Mouse (Mus musculus) liver, embryonic 11.5 days (tissue): ENCODE results near the gene Nolc1. TPM values are rescaled to one million over a fixed set of nuclear protein-coding genes. Genes with fewer than 3 reads are reported as not detected.

Source experiments
- ATAC-seq: fragments of 200-750 bp; cut with Nextera tagmentation; replicated peaks from 2 replicates; pipeline ENCODE4 v1.8.0; 2017; ENCODE audit warnings: moderate number of reproducible peaks, mild to moderate bottlenecking, moderate TSS enrichment, moderate library complexity; ENCODE audit not compliant: low FRiP score
- DNase-seq: peaks from one replicate; pipeline ENCODE4 v3.0.0-alpha.2; 2017; ENCODE audit warnings: low spot score
- H3K27ac ChIP-seq: fragments of 300-500 bp; sonication (generic); 2 replicates; pipeline ENCODE4 v1.5.1; 2014; ENCODE audit warnings: mild to moderate bottlenecking, low read depth, low read length, control low read depth
- H3K27me3 ChIP-seq: fragments of 300-500 bp; sonication (generic); replicated peaks from 2 replicates; pipeline ENCODE4 v1.6.1; 2014; ENCODE audit warnings: low read length, mixed read lengths; ENCODE audit not compliant: control insufficient read depth, insufficient read depth
- H3K36me3 ChIP-seq: fragments of 300-500 bp; sonication (generic); 2 replicates; pipeline ENCODE4 v1.6.1; 2014; ENCODE audit warnings: mild to moderate bottlenecking, low read length, moderate library complexity, mixed read lengths; ENCODE audit not compliant: control insufficient read depth, insufficient read depth
- H3K4me1 ChIP-seq: fragments of 300-500 bp; sonication (generic); replicated peaks from 2 replicates; pipeline ENCODE4 v1.6.1; 2014; ENCODE audit warnings: low read length, mixed read lengths; ENCODE audit not compliant: control insufficient read depth, insufficient read depth
- H3K4me2 ChIP-seq: fragments of 300-500 bp; sonication (generic); 2 replicates; pipeline ENCODE4 v1.6.1; 2014; ENCODE audit warnings: mild to moderate bottlenecking, control low read depth, moderate library complexity
- H3K4me3 ChIP-seq: fragments of 300-500 bp; sonication (generic); 2 replicates; pipeline ENCODE4 v1.5.1; 2014; ENCODE audit warnings: low read depth, low read length, control low read depth
- H3K9ac ChIP-seq: fragments of 300-500 bp; sonication (generic); 2 replicates; pipeline ENCODE4 v1.6.1; 2014; ENCODE audit warnings: low read depth, low read length, control low read depth
- H3K9me3 ChIP-seq: fragments of 300-500 bp; sonication (generic); 2 replicates; pipeline ENCODE4 v1.6.1; 2016; ENCODE audit warnings: low read length, inconsistent platforms, mixed read lengths; ENCODE audit not compliant: control insufficient read depth
- WGBS: fragments of 180-500 bp; shearing (Covaris S2); extraction: QIAGEN DNeasy Blood & Tissue Kit; methylation state at CpG from one replicate; pipeline ENCODE4 v1.1.7; 2014; 5-methylcytosine and 5-hydroxymethylcytosine counted together
- polyA plus RNA-seq: library from polyadenylated mRNA; unstranded; fragments of >200 nt; fragmentation: Nextera tagmentation; extraction: Ambion mirVana; gene quantifications from 2 replicates; pipeline ENCODE4 v1.2.1, GENCODE M21; 2014

The Nolc1 gene
- polyA plus RNA-seq, 1 experiment from 2014 or later = 211 TPM

DNA sequence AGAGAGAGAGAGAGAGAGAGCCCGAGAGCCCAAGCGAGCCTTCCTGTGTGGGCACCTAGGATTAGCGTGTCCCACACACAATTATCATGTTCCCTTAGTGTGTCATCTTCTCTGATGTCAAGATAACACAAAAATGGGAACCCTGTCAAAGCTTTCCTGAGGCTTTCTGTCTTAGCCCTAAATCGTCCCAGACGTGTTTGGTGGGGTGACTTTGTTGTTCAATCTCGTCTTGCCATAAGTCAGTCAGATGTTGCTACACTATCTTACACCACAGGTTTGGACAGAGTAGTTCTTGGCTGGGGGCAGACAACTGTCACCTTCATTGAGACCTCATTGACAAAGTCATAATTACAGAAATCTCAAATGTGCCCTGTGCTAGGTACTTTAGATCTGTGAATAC, 56.9 kb downstream of the Nolc1 start:
- no peak overlapping the region for H3K4me3 ChIP-seq
- no peaks in the 10 kb centered on the region for H3K9me3 ChIP-seq
- H3K36me3 ChIP-seq = no peaks in the 10 kb centered on the region
- H3K4me2 ChIP-seq = no peak overlapping the region
- no peak for DNase-seq
- H3K27ac ChIP-seq = no peak overlapping the region
- H3K9ac ChIP-seq = no peak overlapping the region
- H3K27me3 ChIP-seq = peaks cover 72% of the 10 kb centered on the region
- peaks cover 15% of the 10 kb centered on the region for H3K4me1 ChIP-seq
- 40% methylated on average over 6 of the region's 6 CpGs for WGBS
- ATAC-seq = no peak

Other genes starting within 250 kb of the Nolc1 start
- gene Armh3, start 77.4 kb upstream of the Nolc1 start, polyA plus RNA-seq = 9.2 and 12.2 TPM in 2 replicates
- gene Hps6, start 72.4 kb upstream of the Nolc1 start, polyA plus RNA-seq = 4.9 and 5.4 TPM in 2 replicates
- gene Pprc1, start 31.0 kb upstream of the Nolc1 start, polyA plus RNA-seq = 73.2 and 77.2 TPM in 2 replicates
- 67.5 and 78.9 TPM in 2 replicates for gene Ldb1, start 30.6 kb upstream of the Nolc1 start, polyA plus RNA-seq
- not detected in 2 replicates for gene Elovl3, start 56.0 kb downstream of the Nolc1 start, polyA plus RNA-seq
- gene Pitx3, start 72.5 kb downstream of the Nolc1 start, polyA plus RNA-seq = 0.47 and 0.55 TPM in 2 replicates
- gene Gbf1, start 76.6 kb downstream of the Nolc1 start, polyA plus RNA-seq = 30.8 and 31.1 TPM in 2 replicates
- 6.0 and 6.6 TPM in 2 replicates for gene Nfkb2, start 228.5 kb downstream of the Nolc1 start, polyA plus RNA-seq